Mouse (Mus musculus) lung, postnatal 0 days (tissue): Measurements from ENCODE around the gene Slc25a12.

ENCODE experiments used
- CTCF ChIP-seq: IDR thresholded peaks from 2 replicates; pipeline ENCODE4 v1.5.1; 2016; ENCODE audit warnings: antibody characterized with exemption, mild to moderate bottlenecking
- EP300 ChIP-seq: IDR thresholded peaks from 2 replicates; pipeline ENCODE4 v1.6.1; 2016; ENCODE audit warnings: antibody characterized with exemption, mild to moderate bottlenecking, control low read depth

DNA sequence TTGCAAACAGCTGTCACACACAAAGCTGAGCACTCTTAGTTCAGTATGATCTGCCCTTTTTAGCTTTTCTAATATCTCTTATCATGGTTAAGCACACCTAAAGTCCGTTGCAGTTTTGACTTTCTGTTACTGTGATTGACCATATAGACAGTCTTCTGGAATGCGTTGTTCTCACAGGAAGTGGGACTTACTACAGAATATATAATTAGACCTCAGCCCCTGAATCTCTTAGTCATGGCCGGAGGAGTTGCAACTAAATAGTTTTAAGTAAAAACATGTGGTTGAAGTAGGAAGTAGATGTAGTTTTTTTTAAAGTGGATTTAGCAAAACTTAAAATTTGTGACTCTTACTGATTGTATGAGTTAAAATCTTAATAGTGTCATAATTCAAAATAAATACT is 119.5 kb downstream of the Slc25a12 start:
- TF ChIP-seq CTCF (no peak), EP300 (no peak)
